ENCODE assay signal across 20 mouse cellular contexts in genomic region chr15:100230655-100231054, GRCm38 (mm10). TPM values are rescaled to one million over a fixed set of nuclear protein-coding genes. Genes with fewer than 3 reads are reported as not detected.
A peak's percentile ranks its signal among the peaks of the same experiment; 100 is the strongest.
DNase-seq lines count a peak whose midpoint lies in the region; ATAC-seq and TF ChIP-seq lines count a peak whose summit lies in the region.
"Had no signal": no experiment of that assay in that cellular context is flagged by ENCODE, and none has a peak within 500 bp of the region (broad histone marks: within the 10 kb centered on the region; RNA-seq: fewer than 3 reads in every experiment).

No protein-coding gene starts in this region.

- H3K4me2 ChIP-seq in kidney, postnatal 0 days (ENCODE audit: low read length) = no peak overlapping the region
- no peak overlapping the region for H3K4me2 ChIP-seq in kidney, embryonic 16.5 days (replicated peaks; ENCODE audit: low read depth, low read length)
- peak overlapping the region; percentile 71; the same call in 1 of the 2 replicates for H3K4me2 ChIP-seq in liver, embryonic 15.5 days
- H3K4me2 ChIP-seq: forebrain, embryonic 15.5 days; heart, embryonic 11.5 days; hindbrain, embryonic 12.5 days; limb, embryonic 13.5 days; neural tube, embryonic 15.5 days had no signal

- 63% methylated on average over 1 of the region's 1 CpGs for WGBS in kidney, postnatal 0 days
- WGBS in kidney, embryonic 16.5 days = 77% methylated on average over 1 of the region's 1 CpGs
- 42% methylated on average over 1 of the region's 1 CpGs for WGBS in liver, embryonic 15.5 days (ENCODE audit: insufficient replicate concordance)

- H3K27me3 ChIP-seq in kidney, postnatal 0 days (ENCODE audit: insufficient read depth, low read length) = no peaks in the 10 kb centered on the region
- no peaks in the 10 kb centered on the region for H3K27me3 ChIP-seq in kidney, embryonic 16.5 days (ENCODE audit: insufficient read depth, low read length)
- H3K27me3 ChIP-seq in MEL (ENCODE audit: control insufficient read depth in 1 of 2, insufficient read depth in 2 of 2, low read length in 2 of 2) = no peaks in the 10 kb centered on the region
- no peaks in the 10 kb centered on the region for H3K27me3 ChIP-seq in liver, embryonic 15.5 days
- H3K27me3 ChIP-seq: forebrain, embryonic 15.5 days; hindbrain, embryonic 12.5 days; limb, embryonic 13.5 days; neural tube, embryonic 15.5 days had no signal

- no peak overlapping the region for H3K9ac ChIP-seq in kidney, postnatal 0 days (ENCODE audit: low read depth, low read length)
- no peak overlapping the region for H3K9ac ChIP-seq in kidney, embryonic 16.5 days (replicated peaks; ENCODE audit: low read length)
- 0 out of 2 replicates have a peak overlapping the region, but pooled peaks have one; percentile 4 for H3K9ac ChIP-seq in MEL (ENCODE audit: control insufficient read depth, low read depth, low read length, poor library complexity, severe bottlenecking)
- H3K9ac ChIP-seq in liver, embryonic 15.5 days = 0 out of 2 replicates have a peak overlapping the region, but pooled peaks have one; percentile 23
- H3K9ac ChIP-seq: forebrain, embryonic 15.5 days; hindbrain, embryonic 12.5 days; limb, embryonic 13.5 days; neural tube, embryonic 15.5 days had no signal

- no peak for TF ChIP-seq POLR2A in MEL (IDR thresholded peaks at IDR 0.05; ENCODE audit: control insufficient read depth in 1 of 2, insufficient read depth in 1 of 2, low read depth in 1 of 2, low read length in 2 of 2, poor library complexity in 1 of 2)

- DNase-seq in kidney, postnatal 0 days (ENCODE audit: low spot score) = no peak
- DNase-seq in A20 (ENCODE audit: low read depth, low spot score) (peak; percentile 23), MEL (ENCODE audit: low read depth, low spot score) (peak; percentile 48)
- no peak for DNase-seq in right cerebral cortex, postnatal 36 days (ENCODE audit: low spot score in 2 of 2)
- DNase-seq in cerebellum, postnatal 14 days = no peak
- DNase-seq: adrenal gland, adult 2 months; gastrocnemius, adult 2 months; kidney, postnatal 14 days; layer of hippocampus, postnatal 36 days; lung, postnatal 4 days; right cerebral cortex, postnatal 4 days had no signal

- TF ChIP-seq EP300 in MEL (IDR thresholded peaks at IDR 0.05; ENCODE audit: low read depth in 1 of 2, low read length in 2 of 2) = no peak

- peak; percentile 38; the same call in 1 of the 2 replicates for TF ChIP-seq CTCF in kidney, postnatal 0 days (IDR thresholded peaks at IDR 0.05; ENCODE audit: low read depth)
- peak in 2 of 3 experiments; percentile 17 to 26; a peak in 3 of 6 replicates for TF ChIP-seq CTCF in MEL (IDR thresholded peaks at IDR 0.05 in 2 of 3, conservative IDR thresholded peaks at IDR 0.05 in 1 of 3; ENCODE audit: control insufficient read depth in 1 of 3, insufficient read depth in 1 of 3, low read depth in 2 of 3, low read length in 3 of 3, poor library complexity in 1 of 3, severe bottlenecking in 1 of 3)

- ATAC-seq in kidney, postnatal 0 days (replicated peaks; ENCODE audit: low FRiP score, low read depth) = no peak
- no peak for ATAC-seq in kidney, embryonic 16.5 days (ENCODE audit: low FRiP score, low TSS enrichment)
- ATAC-seq in liver, embryonic 15.5 days (ENCODE audit: insufficient read depth) = no peak
- no peak for ATAC-seq in activated CD4-positive, CD25-positive, alpha-beta regulatory T cell, adult 4 months
- ATAC-seq: forebrain, embryonic 15.5 days had no signal

- no peak overlapping the region for H3K27ac ChIP-seq in kidney, postnatal 0 days
- H3K27ac ChIP-seq in kidney, embryonic 16.5 days (ENCODE audit: low read length) = no peak overlapping the region
- H3K27ac ChIP-seq in MEL (ENCODE audit: control insufficient read depth, low read depth, low read length) = no peak overlapping the region
- H3K27ac ChIP-seq in liver, embryonic 15.5 days (replicated peaks) = peak overlapping the region; percentile 21; the same call in 1 of the 2 replicates
- H3K27ac ChIP-seq: forebrain, embryonic 15.5 days; gastrocnemius, adult 2 months; hindbrain, embryonic 12.5 days; limb, embryonic 13.5 days; neural tube, embryonic 15.5 days had no signal

- H3K4me3 ChIP-seq in kidney, postnatal 0 days (replicated peaks; ENCODE audit: low read depth, low read length) = no peak overlapping the region
- H3K4me3 ChIP-seq in kidney, embryonic 16.5 days (ENCODE audit: low read length) = no peak overlapping the region
- no peak overlapping the region for H3K4me3 ChIP-seq in MEL (ENCODE audit: control insufficient read depth in 1 of 2, insufficient read depth in 1 of 2, low read depth in 2 of 2, low read length in 2 of 2)
- peak overlapping the region; percentile 92; the same call in 1 of the 2 replicates for H3K4me3 ChIP-seq in liver, embryonic 15.5 days (replicated peaks)
- H3K4me3 ChIP-seq: forebrain, embryonic 15.5 days; gastrocnemius, adult 2 months; hindbrain, embryonic 12.5 days; limb, embryonic 13.5 days; neural tube, embryonic 15.5 days had no signal

- H3K9me3 ChIP-seq in kidney, postnatal 0 days (replicated peaks; ENCODE audit: low read length) = no peaks in the 10 kb centered on the region
- H3K9me3 ChIP-seq in kidney, embryonic 16.5 days (ENCODE audit: low read length) = no peaks in the 10 kb centered on the region
- no peaks in the 10 kb centered on the region for H3K9me3 ChIP-seq in MEL (replicated peaks; ENCODE audit: insufficient read depth, low read length)
- H3K9me3 ChIP-seq in liver, embryonic 15.5 days (replicated peaks) = no peaks in the 10 kb centered on the region
- H3K9me3 ChIP-seq: forebrain, embryonic 15.5 days; hindbrain, embryonic 12.5 days; limb, embryonic 13.5 days; neural tube, embryonic 15.5 days had no signal

- TF ChIP-seq RAD21 in MEL (IDR thresholded peaks at IDR 0.05; ENCODE audit: low read depth, low read length) = no peak

- H3K4me1 ChIP-seq in kidney, postnatal 0 days (replicated peaks; ENCODE audit: insufficient read depth, low read length) = 0 out of 2 replicates have a peak, but pooled peaks cover 6% of the 10 kb centered on the region
- H3K4me1 ChIP-seq in kidney, embryonic 16.5 days (ENCODE audit: insufficient read depth, low read length) = peaks cover 29% of the 10 kb centered on the region
- peaks cover 25 to 47% of the 10 kb centered on the region in 2 experiments for H3K4me1 ChIP-seq in MEL (ENCODE audit: control insufficient read depth in 1 of 2, insufficient read depth in 2 of 2, low read length in 2 of 2)
- peaks cover 74% of the 10 kb centered on the region for H3K4me1 ChIP-seq in liver, embryonic 15.5 days (replicated peaks)

- H3K79me2 ChIP-seq in MEL (ENCODE audit: control insufficient read depth, insufficient read depth, low read length, poor library complexity) = peaks cover 56% of the 10 kb centered on the region

- H3K36me3 ChIP-seq in kidney, postnatal 0 days (ENCODE audit: insufficient read depth, low read length) = peaks cover 14% of the 10 kb centered on the region
- H3K36me3 ChIP-seq in kidney, embryonic 16.5 days (ENCODE audit: insufficient read depth, low read length) = peaks cover 15% of the 10 kb centered on the region
- peaks cover 24 to 66% of the 10 kb centered on the region in 2 experiments for H3K36me3 ChIP-seq in MEL (ENCODE audit: control insufficient read depth in 1 of 2, insufficient read depth in 2 of 2, low read length in 2 of 2)
- peaks cover 37% of the 10 kb centered on the region for H3K36me3 ChIP-seq in liver, embryonic 15.5 days (replicated peaks)

TF ChIP-seq in MEL, 35 proteins besides CTCF, POLR2A, EP300 and RAD21:
- peak; percentile 67; the same call in 1 of the 2 replicates for TF ChIP-seq TBP (IDR thresholded peaks at IDR 0.05; ENCODE audit: low read depth, low read length)
- TF ChIP-seq UBTF (IDR thresholded peaks at IDR 0.05; ENCODE audit: borderline replicate concordance, insufficient read depth, low read depth, low read length) = no peak

RNA-seq across cellular contexts. Expression of gene Atf1, which starts 3.0 kb away (rescaled TPM):
- 30.2 and 33.9 TPM in 2 replicates for polyA plus RNA-seq in kidney, postnatal 0 days (2015; fragmentation: Nextera tagmentation; extraction: Ambion mirVana)
- 44.2 and 46.6 TPM in 2 replicates for polyA plus RNA-seq in kidney, embryonic 16.5 days (2015; fragmentation: Nextera tagmentation; extraction: Ambion mirVana)
- total RNA-seq in MEL (2012; rRNA removed) = 41.8 and 44.0 TPM in 2 replicates
- polyA plus RNA-seq in MEL (2012; ENCODE audit: insufficient read depth in 1 of 2, insufficient read length in 2 of 2, low read depth in 1 of 2, low replicate concordance in 2 of 2, missing spikeins in 1 of 2) = 100 to 1,000 TPM; 183 to 854 TPM
- 33.4 and 34.4 TPM in 2 replicates for polyA plus RNA-seq in liver, embryonic 15.5 days (2015; fragmentation: Nextera tagmentation; extraction: Ambion mirVana)
- polyA plus RNA-seq in activated CD4-positive, CD25-positive, alpha-beta regulatory T cell, adult 4 months (2017; shearing (Covaris generic)) = 10 to 100 TPM; 29.9 to 35.7 TPM

RNA-seq across cellular contexts. Expression of gene Tmprss12, which starts 50.0 kb away (rescaled TPM):
- polyA plus RNA-seq in kidney, postnatal 0 days (2015; fragmentation: Nextera tagmentation; extraction: Ambion mirVana) = not detected in 2 replicates
- not detected in 2 replicates for polyA plus RNA-seq in kidney, embryonic 16.5 days (2015; fragmentation: Nextera tagmentation; extraction: Ambion mirVana)
- not detected in 2 replicates for total RNA-seq in MEL (2012; rRNA removed)
- not detected for polyA plus RNA-seq in MEL (2012; ENCODE audit: insufficient read depth in 1 of 2, insufficient read length in 2 of 2, low read depth in 1 of 2, low replicate concordance in 2 of 2, missing spikeins in 1 of 2)
- polyA plus RNA-seq in liver, embryonic 15.5 days (2015; fragmentation: Nextera tagmentation; extraction: Ambion mirVana) = not detected in 2 replicates
- polyA plus RNA-seq in activated CD4-positive, CD25-positive, alpha-beta regulatory T cell, adult 4 months (2017; shearing (Covaris generic)) = not detected
- total RNA-seq: adrenal gland, adult 2 months; gastrocnemius, adult 2 months; layer of hippocampus, postnatal 36 days had no signal
- polyA plus RNA-seq: adrenal gland, adult 2 months; cortical plate, adult 2 months; forebrain, embryonic 15.5 days; heart, embryonic 11.5 days; hindbrain, embryonic 12.5 days; limb, embryonic 13.5 days; neural tube, embryonic 15.5 days had no signal

Comparison
In these comparisons a context has a peak if more than half of its experiments do, and no peak if none do; other contexts are left out.
1. DNase-seq: peak in A20 (single experiment) and MEL (single experiment); none in kidney, postnatal 0 days (single experiment), right cerebral cortex, postnatal 36 days (0 of 2) and cerebellum, postnatal 14 days (0 of 2).
2. H3K9ac ChIP-seq: peak in MEL (single experiment) and liver, embryonic 15.5 days (single experiment); none in kidney, postnatal 0 days (single experiment) and kidney, embryonic 16.5 days (single experiment).